Mouse (Mus musculus): ENCODE results near the gene 1700001O22Rik. TPM values are rescaled to one million over a fixed set of nuclear protein-coding genes. Genes with fewer than 3 reads are reported as not detected.

1700001O22Rik gene
- total RNA-seq, 2 experiments from 2014 or later: 2.6 to 4.0 TPM

GRCm38 (mm10) chr2:30752471-30752870 lies 51.0 kb downstream of the 1700001O22Rik start:
- DNase-seq: no peak

- no peak for DNase-seq
Measured at GRCm38 (mm10) chr2:30750025-30750424, 53.4 kb downstream of the 1700001O22Rik start.

GRCm38 (mm10) chr2:30747602-30748162 lies 55.8 kb downstream of the 1700001O22Rik start:
- DNase-seq: no peak

Other genes with a start within 250 kb of the 1700001O22Rik start
- gene Cstad, start 208.6 kb downstream of the 1700001O22Rik start, total RNA-seq (2021): 1 to 10 TPM; 1.7 to 3.2 TPM
- 10 to 100 TPM; 51.7 to 54.5 TPM for gene Ntmt1, start 4.2 kb upstream of the 1700001O22Rik start, total RNA-seq (2021)
- 10 to 100 TPM; 11.7 to 13.2 TPM for gene Asb6, start 26.7 kb upstream of the 1700001O22Rik start, total RNA-seq (2021)
- gene Prrx2, start 31.3 kb upstream of the 1700001O22Rik start, total RNA-seq (2021): 1 to 10 TPM; 8.7 to 9.4 TPM
- gene Ptges, start 126.2 kb upstream of the 1700001O22Rik start, total RNA-seq (2021): 1 to 10 TPM; 2.1 to 3.5 TPM
- 10 to 100 TPM; 35.3 to 35.7 TPM for gene Tor1b, start 149.3 kb upstream of the 1700001O22Rik start, total RNA-seq (2021)
- 10 to 100 TPM; 20.5 to 20.6 TPM for gene Tor1a, start 164.3 kb upstream of the 1700001O22Rik start, total RNA-seq (2021)
- 10 to 100 TPM; 18.1 TPM for gene BC005624, start 178.5 kb upstream of the 1700001O22Rik start, total RNA-seq (2021)
- 10 to 100 TPM; 58.5 to 69.1 TPM for gene Usp20, start 178.6 kb upstream of the 1700001O22Rik start, total RNA-seq (2021)

Data from heart, postnatal 4 days (tissue).